Mouse (Mus musculus) cerebellum, postnatal 4 days (tissue): ENCODE results near the gene Cd72.
A peak's percentile ranks its signal among the peaks of the same experiment; 100 is the strongest.

ENCODE experiments used
- DNase-seq, 2 experiments: peaks; one replicate each; pipeline ENCODE4 v3.0.0; 2022; ENCODE audit warnings: low spot score in 2 of 2, mixed read lengths in 1 of 2

The Cd72 gene

GRCm38 (mm10) chr4:43428180-43428861 is 26.1 kb downstream of the Cd72 start:
- no peak for DNase-seq

DNA sequence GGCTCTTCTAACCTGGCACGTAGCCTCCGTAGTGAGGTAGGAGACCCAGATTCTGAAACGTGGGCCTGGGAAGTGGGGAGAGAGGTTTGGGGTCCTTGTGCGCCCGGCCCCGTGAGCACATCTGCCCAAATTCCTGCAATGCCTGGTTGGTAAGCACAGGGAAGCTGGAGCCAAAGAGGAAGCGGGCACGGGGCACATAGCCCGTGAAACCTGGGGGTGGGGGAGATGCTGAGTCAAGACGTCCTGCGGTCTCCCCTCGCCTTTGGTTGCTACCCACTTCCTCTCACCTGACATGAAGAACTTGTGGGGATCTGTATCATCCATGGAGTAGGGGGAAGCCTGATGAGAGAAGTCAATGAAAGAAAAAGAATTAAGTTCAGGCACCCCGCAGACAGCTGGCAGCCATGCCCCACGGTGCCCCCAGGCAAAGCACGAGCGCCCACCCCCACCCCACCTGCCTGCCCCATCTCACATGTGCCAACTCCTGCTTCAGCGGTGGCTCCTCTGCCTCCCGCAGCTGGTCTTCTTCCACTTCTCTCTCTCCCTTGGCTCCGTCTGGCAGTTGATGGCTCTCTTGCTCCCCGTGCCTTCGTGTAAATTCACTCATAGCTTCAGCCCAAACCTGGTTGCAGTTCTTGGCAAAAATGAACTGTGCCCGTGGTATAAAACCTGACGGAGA is 26.8 kb downstream of the Cd72 start:
- no peak for DNase-seq

- DNase-seq, result no peak
Measured at GRCm38 (mm10) chr4:43426487-43426886, 27.9 kb downstream of the Cd72 start.

DNA sequence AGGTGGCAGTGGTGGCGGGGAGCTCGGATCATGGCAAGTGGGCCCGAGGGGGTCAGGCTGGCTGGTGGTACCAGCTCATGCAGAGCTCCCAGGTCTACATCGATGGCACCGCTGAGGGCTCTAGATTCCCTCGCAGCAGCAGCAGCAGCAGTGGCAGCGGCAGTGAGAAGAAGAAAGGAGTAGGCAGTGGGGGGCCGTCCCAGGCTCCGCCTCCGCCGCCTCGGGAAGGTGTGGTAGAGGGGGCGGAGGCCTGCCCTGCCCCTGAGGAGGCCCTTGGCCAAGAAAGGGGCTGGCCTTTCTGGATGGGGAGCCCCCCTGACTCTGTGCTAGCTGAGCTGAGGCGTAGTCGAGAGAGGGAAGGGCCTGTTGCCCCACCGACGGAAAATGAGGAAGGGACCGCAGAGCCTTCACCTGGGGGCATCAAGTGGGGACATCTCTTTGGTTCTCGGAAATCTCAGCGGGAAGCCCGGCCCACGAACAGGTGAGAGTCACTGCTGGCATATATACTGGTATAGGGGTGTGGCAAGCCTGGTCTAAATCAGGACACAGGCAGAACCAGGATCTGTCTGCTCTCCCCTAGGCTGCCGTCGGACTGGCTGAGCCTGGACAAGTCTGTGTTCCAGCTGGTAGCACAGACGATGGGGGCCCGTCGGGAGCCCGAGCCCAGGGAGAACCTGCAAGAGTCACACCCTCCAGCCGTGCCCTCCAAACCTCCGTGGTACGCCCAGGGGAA is 28.6 kb downstream of the Cd72 start:
- no peak for DNase-seq

- no peak for DNase-seq
Measured at GRCm38 (mm10) chr4:43425197-43425596, 29.2 kb downstream of the Cd72 start.

- no peak for DNase-seq
Measured at GRCm38 (mm10) chr4:43424072-43424471, 30.4 kb downstream of the Cd72 start.

DNA sequence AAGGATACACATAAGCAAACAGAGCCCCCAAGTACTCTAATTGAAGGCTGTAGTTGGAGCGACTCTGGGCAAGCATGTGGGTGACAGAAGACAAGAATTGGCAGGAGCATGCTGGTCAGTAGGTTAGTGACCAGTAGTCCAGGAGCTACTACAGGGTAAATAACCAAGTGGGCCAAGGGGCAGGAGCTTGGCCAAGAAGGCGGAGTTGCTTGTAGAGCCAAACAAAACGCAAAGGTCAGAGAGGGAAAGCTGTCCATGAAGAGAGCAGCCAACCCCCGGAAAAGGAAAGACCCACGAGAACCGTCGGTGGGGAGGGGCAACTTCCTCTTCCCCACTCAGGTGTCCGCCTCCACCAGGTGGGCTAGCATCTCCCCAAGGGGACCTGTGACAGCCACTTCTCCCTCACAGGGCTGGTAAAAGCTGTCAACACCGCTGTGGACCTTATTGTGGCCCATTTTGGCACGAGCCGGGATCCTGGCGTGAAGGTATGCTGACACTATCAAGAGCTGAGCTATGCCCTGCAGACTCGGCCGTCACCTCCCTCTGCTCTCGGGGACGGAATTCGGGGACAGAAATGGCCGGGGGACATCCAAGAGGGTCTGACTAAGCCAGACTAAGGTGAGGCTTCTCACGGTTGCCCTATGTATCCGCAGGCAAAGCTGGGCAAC is 31.0 kb downstream of the Cd72 start:
- DNase-seq, result no peak

DNA sequence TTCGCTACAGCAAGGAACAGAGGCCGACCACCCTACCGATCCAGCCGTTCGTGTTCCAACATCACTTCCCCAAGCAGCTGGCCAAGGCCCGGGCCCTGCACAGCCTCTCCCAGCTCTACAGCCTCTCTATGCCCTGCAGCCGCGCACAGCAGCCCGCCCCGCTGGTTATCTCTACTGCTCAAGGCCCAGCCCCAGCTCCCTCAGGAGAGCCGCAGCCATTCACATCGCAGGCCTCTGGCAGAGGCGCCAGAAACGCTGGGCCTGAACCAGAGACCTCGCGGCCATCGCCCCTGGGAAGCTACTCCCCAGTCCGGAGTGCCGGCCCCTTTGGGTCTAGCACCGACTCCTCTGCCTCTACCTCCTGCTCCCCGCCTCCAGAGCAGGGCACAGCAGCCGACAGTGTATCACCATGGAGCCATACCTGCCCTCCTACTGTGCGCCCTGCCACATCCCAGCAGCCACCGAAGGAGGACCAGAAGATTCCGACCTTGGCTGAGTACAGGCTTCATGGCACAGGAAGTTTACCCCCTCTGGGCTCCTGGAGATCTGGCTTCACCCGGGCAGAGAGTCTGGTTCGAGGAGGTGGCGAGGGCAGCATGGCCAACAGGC is 32.7 kb downstream of the Cd72 start:
- DNase-seq, result no peak

DNA sequence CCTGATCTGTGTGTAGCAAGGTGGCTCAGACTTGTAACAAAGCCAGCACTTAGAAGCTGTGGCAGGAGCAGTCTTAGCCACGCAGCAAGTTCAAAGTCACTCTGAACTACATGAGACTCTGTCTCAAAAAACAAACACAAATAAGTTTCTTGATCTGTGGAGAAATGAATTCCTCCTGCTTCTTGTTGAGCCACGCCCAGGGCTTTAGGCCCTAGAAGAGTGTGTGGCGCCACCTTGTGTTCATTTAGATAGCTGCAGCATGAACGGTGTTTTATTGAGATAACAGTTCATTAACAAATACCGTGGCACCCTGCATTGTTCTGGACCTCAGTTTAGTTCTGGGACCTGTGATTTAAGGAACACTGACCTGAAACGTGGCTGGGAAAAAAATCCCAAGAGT is 34.1 kb downstream of the Cd72 start:
- DNase-seq, result peak in 1 of 2 experiments; percentile 67

GRCm38 (mm10) chr4:43419801-43420281 is 34.6 kb downstream of the Cd72 start:
- DNase-seq, result no peak

- no peak for DNase-seq
Measured at GRCm38 (mm10) chr4:43418973-43419656, 35.3 kb downstream of the Cd72 start.

- DNase-seq, result no peak
Measured at GRCm38 (mm10) chr4:43418450-43418849, 36.0 kb downstream of the Cd72 start.

DNA sequence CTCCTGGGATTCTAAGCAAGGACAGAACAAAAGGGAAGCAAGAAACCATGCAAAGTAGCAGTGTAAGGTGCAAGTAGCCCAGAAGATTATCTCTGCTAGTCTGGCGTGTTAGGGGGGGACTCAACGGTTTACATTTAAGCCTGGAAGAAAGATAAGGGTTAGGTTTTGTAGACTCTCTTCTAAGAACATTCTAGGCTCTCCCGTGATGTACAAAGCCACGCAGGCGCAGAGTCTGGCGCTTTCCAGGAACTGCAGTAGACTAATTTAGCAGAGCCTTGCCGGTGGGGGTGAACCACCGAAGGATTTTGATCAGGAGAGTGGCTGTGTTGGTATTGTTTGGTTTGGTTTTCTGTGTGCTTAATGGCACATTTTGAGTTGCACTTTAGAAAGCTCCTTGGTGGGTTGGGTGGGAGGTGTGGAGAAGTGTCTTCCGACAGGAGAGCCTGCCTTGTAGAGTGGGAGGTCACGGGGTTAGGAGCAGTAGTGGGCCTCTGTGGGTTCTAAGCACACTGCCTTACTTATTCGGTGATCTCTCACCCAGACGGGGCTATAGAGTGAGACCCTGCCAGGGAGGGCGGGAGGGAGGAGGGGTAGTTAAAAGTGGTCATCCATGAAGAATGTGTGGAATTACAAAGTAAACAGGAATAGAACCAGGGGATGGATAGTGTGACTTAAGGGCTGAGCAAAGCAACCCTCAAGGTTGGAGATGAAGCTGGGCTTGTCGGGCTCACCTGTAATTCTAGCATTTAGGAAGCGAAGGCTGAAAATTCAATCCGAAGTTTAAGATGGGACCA is 37.0 kb downstream of the Cd72 start:
- no peak for DNase-seq

GRCm38 (mm10) chr4:43416071-43416490 is 38.3 kb downstream of the Cd72 start:
- no peak for DNase-seq

GRCm38 (mm10) chr4:43415221-43416070 is 39.0 kb downstream of the Cd72 start:
- DNase-seq, result no peak

DNA sequence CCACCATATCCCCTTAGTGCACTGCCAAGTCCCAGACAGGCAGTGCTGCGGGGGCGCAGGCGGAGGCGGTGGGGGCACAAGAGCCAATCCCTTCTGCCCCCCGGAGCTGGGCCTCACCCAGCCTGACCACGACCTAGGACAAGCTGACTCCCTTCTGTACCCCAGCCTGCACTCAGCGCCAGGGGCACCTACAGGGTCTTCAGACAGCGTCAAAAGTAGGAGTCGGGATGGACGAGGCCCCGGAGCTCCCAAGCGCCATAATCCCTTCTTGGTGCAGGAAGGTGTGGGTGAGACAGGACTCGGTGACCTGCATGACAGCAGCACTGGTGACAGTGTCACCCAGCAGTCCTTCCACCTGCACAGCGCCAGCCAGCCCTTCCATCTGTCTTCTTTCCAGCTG is 39.7 kb downstream of the Cd72 start:
- DNase-seq, result no peak

DNA sequence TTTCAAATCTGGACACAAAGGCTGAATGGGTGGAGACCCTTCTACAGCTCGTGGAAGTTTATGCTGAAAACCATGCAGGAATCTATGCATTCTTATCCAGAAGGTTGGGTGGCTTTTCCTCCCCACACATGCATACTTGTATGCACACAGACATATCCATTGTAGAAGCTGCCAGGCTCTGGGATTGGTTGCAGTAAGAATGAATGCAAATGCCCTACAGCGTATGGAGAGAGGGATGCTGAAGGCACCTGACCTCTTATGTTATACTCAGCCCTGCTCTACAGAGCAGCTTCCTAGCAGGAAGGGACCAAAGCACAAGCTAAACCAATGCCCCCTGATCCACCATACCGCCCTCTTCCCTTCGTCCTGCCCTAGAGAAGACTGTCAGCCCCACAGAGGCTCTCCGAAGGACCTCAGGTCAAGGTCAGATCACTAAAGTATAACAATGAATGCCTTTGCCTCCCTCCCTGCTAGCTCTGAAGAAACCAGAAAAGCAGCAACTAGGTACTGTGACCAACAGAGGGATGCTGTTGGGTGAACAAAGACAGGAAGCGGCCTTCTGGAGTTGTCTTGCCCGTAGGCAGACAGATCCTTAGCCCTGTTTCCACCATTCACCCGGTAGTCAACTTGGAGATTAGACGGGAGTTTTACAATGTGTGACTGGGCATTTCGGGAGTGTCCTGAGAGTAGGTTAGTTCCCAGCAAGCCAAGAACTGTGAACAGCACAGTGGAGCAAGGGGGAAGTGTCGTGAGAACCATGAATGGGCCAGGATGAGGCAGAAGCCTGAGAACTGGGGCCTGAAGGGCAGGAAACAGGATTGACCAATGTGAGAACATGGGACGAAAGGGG is 47.1 kb downstream of the Cd72 start:
- DNase-seq, result no peak
